Mouse (Mus musculus) stomach, embryonic 14.5 days (tissue): ENCODE results near the gene Shb. TPM values are rescaled to one million over a fixed set of nuclear protein-coding genes. Genes with fewer than 3 reads are reported as not detected.
"Not testable (repeated sequence)": the region's sequence is repeated elsewhere in the genome, so short reads cannot be mapped to it uniquely, and the experiment has no call there.

ENCODE experiments used
- ATAC-seq: fragments of 200-750 bp; cut with Nextera tagmentation; 2 replicates; pipeline ENCODE4 v1.8.0; 2017; ENCODE audit warnings: low read depth, moderate TSS enrichment; ENCODE audit not compliant: insufficient number of reproducible peaks, insufficient read depth, low FRiP score
- H3K27ac ChIP-seq: fragments of 300-500 bp; sonication (generic); 2 replicates; pipeline ENCODE4 v1.5.1; 2014; ENCODE audit warnings: mild to moderate bottlenecking, low read length, moderate library complexity, mixed read lengths
- H3K27me3 ChIP-seq: fragments of 300-500 bp; sonication (generic); 2 replicates; pipeline ENCODE4 v1.6.1; 2014; ENCODE audit warnings: low read length, control low read depth, mixed read lengths; ENCODE audit not compliant: control insufficient read depth, insufficient read depth
- H3K36me3 ChIP-seq: fragments of 300-500 bp; sonication (generic); 2 replicates; pipeline ENCODE4 v1.6.1; 2014; ENCODE audit warnings: mild to moderate bottlenecking, control low read depth, low read length, moderate library complexity, mixed read lengths; ENCODE audit not compliant: control insufficient read depth, insufficient read depth
- H3K4me1 ChIP-seq: fragments of 300-500 bp; sonication (generic); 2 replicates; pipeline ENCODE4 v1.6.1; 2014; ENCODE audit warnings: low read length, control low read depth, mixed read lengths; ENCODE audit not compliant: control insufficient read depth, insufficient read depth
- H3K4me2 ChIP-seq: fragments of 300-500 bp; sonication (generic); replicated peaks from 2 replicates; pipeline ENCODE4 v1.6.1; 2014; ENCODE audit warnings: low read depth, low read length, control low read depth
- H3K4me3 ChIP-seq: fragments of 300-500 bp; sonication (generic); 2 replicates; pipeline ENCODE4 v1.5.1; 2014; ENCODE audit warnings: low read depth, low read length, control low read depth
- H3K9ac ChIP-seq: fragments of 300-500 bp; sonication (generic); replicated peaks from 2 replicates; pipeline ENCODE4 v1.6.1; 2014; ENCODE audit warnings: low read depth, mild to moderate bottlenecking, control low read depth, low read length, moderate library complexity, mixed read lengths
- H3K9me3 ChIP-seq: fragments of 300-500 bp; sonication (generic); 2 replicates; pipeline ENCODE4 v1.6.1; 2016; ENCODE audit warnings: low read depth, low read length, control low read depth; ENCODE audit not compliant: control insufficient read depth
- WGBS: fragments of 180-500 bp; shearing (Covaris S2); extraction: QIAGEN DNeasy Blood & Tissue Kit; methylation state at CpG from one replicate; pipeline ENCODE4 v1.1.7; 2014; 5-methylcytosine and 5-hydroxymethylcytosine counted together
- polyA plus RNA-seq: library from polyadenylated mRNA; unstranded; fragments of >200 nt; fragmentation: Nextera tagmentation; extraction: Ambion mirVana; gene quantifications from 2 replicates; pipeline ENCODE4 v1.2.1, GENCODE M21; 2014

The Shb gene
- polyA plus RNA-seq, 1 experiment from 2014 or later: 4.4 TPM

DNA sequence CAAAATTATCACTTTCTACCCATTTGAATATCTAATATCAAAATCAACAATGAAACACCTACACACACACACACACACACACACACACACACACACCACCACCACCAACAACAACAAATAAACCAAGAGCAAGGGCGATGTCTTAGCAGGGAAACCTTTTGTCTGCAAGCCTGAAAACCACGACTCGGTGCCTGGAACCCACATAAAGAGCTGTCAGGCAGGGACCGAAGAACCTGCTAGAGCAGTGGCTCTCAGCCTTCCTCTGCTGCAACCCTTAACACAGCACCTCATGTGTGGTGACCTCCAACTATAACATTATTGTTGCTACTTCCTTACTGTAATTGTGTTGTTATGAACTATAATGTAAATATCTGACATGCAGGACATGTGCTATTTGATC, 130.0 kb downstream of the Shb start:
- peaks cover 14% of the 10 kb centered on the region; the same call in 1 of the 2 replicates for H3K4me1 ChIP-seq

DNA sequence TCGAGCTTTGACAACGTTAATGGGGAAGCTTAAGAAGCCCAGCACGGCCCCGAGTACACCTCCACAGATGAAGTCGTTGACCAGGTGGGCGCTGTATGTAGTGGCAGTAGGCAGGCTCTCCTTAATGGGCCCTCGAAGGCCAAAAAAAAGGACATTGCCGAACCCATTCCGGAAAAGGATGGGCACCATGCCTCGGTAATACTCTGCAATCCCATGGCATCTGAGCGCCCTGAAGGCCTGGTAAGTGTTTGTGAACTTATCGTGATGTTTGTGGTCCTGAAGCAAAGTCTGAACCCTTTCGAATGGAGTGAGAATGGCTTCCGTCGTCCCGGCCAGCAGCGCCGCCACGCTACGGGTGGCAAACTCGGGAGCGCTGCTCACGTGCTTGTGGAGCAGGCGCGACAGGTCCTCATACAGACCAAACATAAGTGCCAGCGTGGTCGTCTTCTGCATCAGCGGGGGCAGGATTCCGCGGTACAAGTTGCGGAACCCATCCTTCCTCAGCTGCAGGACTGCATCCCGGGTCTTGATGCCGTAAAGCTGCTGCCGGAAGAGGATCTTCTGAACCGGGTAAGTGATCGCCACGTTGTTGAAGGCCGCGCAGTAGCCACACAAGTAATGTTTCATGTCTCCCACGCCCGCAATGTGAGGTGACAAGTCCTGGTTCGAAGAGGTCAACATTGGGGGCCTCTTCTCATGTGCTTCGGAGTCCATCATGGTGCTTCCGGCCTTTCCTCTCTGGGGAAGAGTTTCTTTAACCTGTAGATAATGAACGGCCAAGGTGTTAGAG, 132.7 kb downstream of the Shb start:
- Histone ChIP-seq H3K27ac (no peak overlapping the region), H3K4me2 (no peak overlapping the region), H3K4me1 (no peaks in the 10 kb centered on the region), H3K9ac (no peak overlapping the region), H3K27me3 (no peaks in the 10 kb centered on the region), H3K4me3 (no peak overlapping the region), H3K9me3 (no peaks in the 10 kb centered on the region), H3K36me3 (peaks cover 46% of the 10 kb centered on the region)
- WGBS: 95% methylated on average over 45 of the region's 45 CpGs
- ATAC-seq: no peak

More for the DNA sequence above, 130.0 kb downstream of the Shb start:
- Histone ChIP-seq H3K9ac (no peak overlapping the region), H3K4me3 (no peak overlapping the region), H3K4me2 (no peak overlapping the region), H3K27me3 (no peaks in the 10 kb centered on the region), H3K27ac (no peak overlapping the region), H3K9me3 (no peaks in the 10 kb centered on the region), H3K36me3 (peaks cover 46% of the 10 kb centered on the region)
- 82% methylated on average over 4 of the region's 4 CpGs for WGBS
- no peak for ATAC-seq

DNA sequence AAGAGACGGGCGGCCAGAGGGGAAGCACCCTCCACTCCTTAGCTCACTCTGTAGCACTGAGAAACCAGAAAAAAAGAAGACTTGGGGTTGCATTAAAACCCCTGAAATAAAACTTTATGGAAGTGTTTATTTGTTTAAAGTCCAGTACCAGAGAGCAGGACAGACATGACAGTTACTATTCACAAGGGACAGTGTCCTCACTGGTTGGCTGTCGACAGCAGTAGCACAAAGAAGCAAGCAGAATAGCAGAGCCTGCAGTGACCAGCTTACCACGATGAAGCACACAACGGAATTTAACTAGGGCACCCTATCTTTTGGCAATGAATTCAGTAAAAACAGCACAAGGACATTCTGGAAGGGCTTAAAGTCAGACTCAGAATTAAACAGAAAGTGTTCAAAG, 134.0 kb downstream of the Shb start:
- not testable (repeated sequence) for H3K27me3 ChIP-seq, H3K9ac ChIP-seq, ATAC-seq, H3K9me3 ChIP-seq, H3K27ac ChIP-seq, H3K4me2 ChIP-seq, H3K4me1 ChIP-seq, H3K4me3 ChIP-seq
- peaks cover 40% of the 10 kb centered on the region for H3K36me3 ChIP-seq
- 89% methylated on average over 5 of the region's 5 CpGs for WGBS

DNA sequence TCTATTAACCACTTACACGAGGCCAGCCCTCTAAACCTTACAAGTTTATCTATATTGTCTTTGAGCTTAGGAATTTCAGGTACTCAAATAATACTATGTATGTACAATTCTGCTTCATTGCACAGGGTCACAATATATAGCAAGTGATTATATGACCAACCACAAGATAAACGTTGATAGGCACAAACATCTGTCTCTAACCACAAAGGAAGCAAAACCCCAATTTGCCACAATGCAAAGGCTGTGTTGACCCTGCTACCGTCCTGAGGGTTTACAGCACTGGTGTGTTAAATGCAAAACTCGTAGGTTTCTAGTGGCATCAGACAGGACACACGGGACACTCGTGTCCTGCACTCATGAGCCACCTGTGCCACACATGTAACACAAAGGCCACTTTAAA, 136.1 kb downstream of the Shb start:
- WGBS: 82% methylated on average over 5 of the region's 6 CpGs
- H3K27me3 ChIP-seq, H3K4me2 ChIP-seq, H3K9ac ChIP-seq, H3K27ac ChIP-seq, ATAC-seq, H3K4me1 ChIP-seq, H3K9me3 ChIP-seq, H3K4me3 ChIP-seq: not testable (repeated sequence)
- H3K36me3 ChIP-seq: peaks cover 24% of the 10 kb centered on the region

DNA sequence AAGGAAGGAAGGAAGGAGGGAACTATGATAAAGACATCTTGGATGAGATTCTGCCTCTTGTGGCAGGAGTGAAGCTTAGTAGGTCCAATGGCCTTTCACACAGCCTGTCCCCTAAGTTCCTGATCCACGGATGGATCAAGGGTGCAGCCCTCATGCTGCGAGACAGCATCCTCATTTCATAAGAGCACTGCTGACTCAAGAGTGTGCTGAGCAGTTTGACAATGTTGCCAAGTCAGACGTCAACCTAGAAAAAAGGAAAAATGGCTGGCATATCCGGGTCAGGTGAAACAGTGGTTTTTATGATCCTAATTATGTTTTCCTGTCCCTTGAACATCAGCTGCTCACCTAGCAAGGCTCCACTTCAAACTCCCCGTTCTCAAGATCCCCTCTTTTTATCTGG, 138.6 kb downstream of the Shb start:
- H3K9me3 ChIP-seq: no peaks in the 10 kb centered on the region
- H3K4me1 ChIP-seq: no peaks in the 10 kb centered on the region
- H3K4me2 ChIP-seq: no peak overlapping the region
- H3K27ac ChIP-seq: no peak overlapping the region
- H3K36me3 ChIP-seq: peaks cover 5% of the 10 kb centered on the region; the same call in 1 of the 2 replicates
- 83% methylated on average over 5 of the region's 5 CpGs for WGBS
- H3K27me3 ChIP-seq: no peaks in the 10 kb centered on the region
- no peak overlapping the region for H3K4me3 ChIP-seq
- no peak for ATAC-seq
- no peak overlapping the region for H3K9ac ChIP-seq

DNA sequence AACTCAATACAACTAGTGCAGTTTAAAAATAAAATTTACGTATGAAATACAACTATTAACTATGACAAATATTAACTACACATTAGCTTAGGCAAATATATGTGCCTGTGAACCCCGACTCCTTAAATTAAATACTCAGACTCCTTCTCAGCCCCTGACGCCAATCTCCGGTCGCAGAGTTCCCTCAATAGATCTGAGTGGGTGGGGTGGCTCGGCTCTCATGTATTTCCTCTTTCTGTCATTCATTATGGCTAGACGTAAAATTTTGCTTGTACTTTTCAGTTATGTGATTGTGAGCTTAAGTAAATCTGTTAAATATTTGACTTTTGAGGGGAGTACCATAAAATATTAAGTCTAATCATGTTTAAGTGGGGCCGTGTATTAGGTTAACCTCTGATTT, 139.3 kb downstream of the Shb start:
- peaks cover 3% of the 10 kb centered on the region; the same call in 1 of the 2 replicates for H3K36me3 ChIP-seq
- H3K27me3 ChIP-seq: no peaks in the 10 kb centered on the region
- H3K9ac ChIP-seq: no peak overlapping the region
- no peaks in the 10 kb centered on the region for H3K4me1 ChIP-seq
- 71% methylated on average over 8 of the region's 8 CpGs for WGBS
- H3K27ac ChIP-seq: no peak overlapping the region
- no peaks in the 10 kb centered on the region for H3K9me3 ChIP-seq
- ATAC-seq: no peak
- no peak overlapping the region for H3K4me3 ChIP-seq
- H3K4me2 ChIP-seq: no peak overlapping the region

DNA sequence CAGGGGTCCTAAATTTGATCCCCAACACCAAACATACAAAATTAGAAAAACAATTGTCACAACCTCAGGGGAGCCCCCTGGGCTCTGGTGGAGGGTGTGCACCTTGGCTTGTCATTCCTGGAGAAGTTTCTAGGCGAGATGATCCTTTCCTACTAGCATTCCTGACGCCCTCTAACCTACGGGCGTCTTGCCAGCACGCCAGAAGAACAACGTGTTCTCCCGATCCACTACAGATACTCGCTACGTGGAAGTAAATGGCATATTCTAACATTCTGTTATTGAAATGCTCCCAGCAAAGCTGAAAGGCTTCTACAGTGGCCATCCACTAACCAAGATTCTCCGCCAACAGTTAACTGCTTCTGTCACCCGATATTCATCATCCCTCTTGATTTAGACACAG, 139.7 kb downstream of the Shb start:
- Histone ChIP-seq H3K9me3 (no peaks in the 10 kb centered on the region), H3K4me1 (no peaks in the 10 kb centered on the region), H3K27me3 (no peaks in the 10 kb centered on the region), H3K27ac (no peak overlapping the region), H3K4me3 (no peak overlapping the region), H3K36me3 (peaks cover 3% of the 10 kb centered on the region; the same call in 1 of the 2 replicates), H3K9ac (no peak overlapping the region), H3K4me2 (no peak overlapping the region)
- WGBS: 67% methylated on average over 11 of the region's 11 CpGs
- ATAC-seq: no peak

DNA sequence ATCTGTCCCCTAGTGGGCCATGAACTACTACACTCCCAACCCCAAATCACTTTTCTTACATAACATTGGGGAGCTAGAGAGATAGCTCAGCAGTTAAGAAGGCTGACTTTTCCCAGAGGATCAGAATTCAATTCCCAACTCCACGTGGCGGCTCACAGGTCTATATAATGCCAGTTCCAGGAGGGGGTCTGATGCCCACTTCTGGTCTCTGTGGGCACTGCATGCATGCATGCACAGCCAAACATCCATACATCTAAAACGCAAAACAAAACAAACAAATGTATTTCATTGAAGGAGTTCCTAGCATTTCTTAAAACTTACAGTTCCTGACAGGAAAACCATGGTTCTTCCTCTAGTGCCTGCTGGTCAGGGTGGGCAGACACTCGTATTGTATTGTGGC, 140.2 kb downstream of the Shb start:
- 71% methylated on average over 4 of the region's 4 CpGs for WGBS
- H3K36me3 ChIP-seq: peaks cover 3% of the 10 kb centered on the region; the same call in 1 of the 2 replicates
- H3K4me2 ChIP-seq: no peak overlapping the region
- ATAC-seq: no peak
- no peaks in the 10 kb centered on the region for H3K4me1 ChIP-seq
- H3K27me3 ChIP-seq: no peaks in the 10 kb centered on the region
- H3K4me3 ChIP-seq: no peak overlapping the region
- no peaks in the 10 kb centered on the region for H3K9me3 ChIP-seq
- no peak overlapping the region for H3K27ac ChIP-seq
- H3K9ac ChIP-seq: no peak overlapping the region

DNA sequence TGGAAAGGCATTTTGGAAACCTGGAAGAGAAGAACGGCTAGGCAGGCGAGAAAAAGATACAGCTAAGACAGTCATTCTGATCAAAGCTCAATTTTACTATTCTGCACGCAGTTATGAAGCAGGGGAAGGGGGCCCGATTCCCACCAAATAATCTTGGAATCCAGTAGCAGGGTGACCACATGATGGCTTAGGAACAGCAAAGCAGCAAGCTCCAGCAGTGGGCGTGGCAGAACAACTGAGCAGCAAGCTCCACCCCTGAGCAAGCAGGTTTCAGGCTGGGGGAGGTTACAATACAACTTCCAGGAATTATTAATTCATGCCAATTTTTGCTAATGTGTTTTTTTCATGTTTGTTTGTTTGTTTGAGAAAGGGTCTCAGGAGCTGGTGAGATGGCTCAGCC, 145.0 kb downstream of the Shb start:
- H3K27ac ChIP-seq, H3K9ac ChIP-seq, ATAC-seq, H3K36me3 ChIP-seq, H3K4me1 ChIP-seq, H3K4me3 ChIP-seq, H3K9me3 ChIP-seq, H3K27me3 ChIP-seq, H3K4me2 ChIP-seq: not testable (repeated sequence)
- 98% methylated on average over 5 of the region's 5 CpGs for WGBS
